Mouse (Mus musculus) limb, embryonic 15.5 days (tissue): Measurements from ENCODE around the gene Mfap4. TPM values are rescaled to one million over a fixed set of nuclear protein-coding genes. Genes with fewer than 3 reads are reported as not detected.
A peak's percentile ranks its signal among the peaks of the same experiment; 100 is the strongest.

Experiments
- ATAC-seq: fragments of 200-750 bp; cut with Nextera tagmentation; 2 replicates; pipeline ENCODE4 v1.8.0; 2017; ENCODE audit warnings: low read depth, moderate TSS enrichment; ENCODE audit not compliant: insufficient number of reproducible peaks, low FRiP score, low TSS enrichment
- H3K27ac ChIP-seq: fragments of 300-500 bp; sonication (generic); 2 replicates; pipeline ENCODE4 v1.5.1; 2015; ENCODE audit warnings: moderate library complexity, mild to moderate bottlenecking, inconsistent platforms
- H3K27me3 ChIP-seq: fragments of 300-500 bp; sonication (generic); 2 replicates; pipeline ENCODE4 v1.6.1; 2015; ENCODE audit warnings: inconsistent platforms
- H3K36me3 ChIP-seq: fragments of 300-500 bp; sonication (generic); 2 replicates; pipeline ENCODE4 v1.6.1; 2015; ENCODE audit warnings: inconsistent platforms
- H3K4me1 ChIP-seq: fragments of 300-500 bp; sonication (generic); 2 replicates; pipeline ENCODE4 v1.6.1; 2015; ENCODE audit warnings: inconsistent platforms
- H3K4me2 ChIP-seq: fragments of 300-500 bp; sonication (generic); 2 replicates; pipeline ENCODE4 v1.6.1; 2015; ENCODE audit warnings: mild to moderate bottlenecking, inconsistent platforms
- H3K4me3 ChIP-seq: fragments of 300-500 bp; sonication (generic); 2 replicates; pipeline ENCODE4 v1.5.1; 2015; ENCODE audit warnings: mild to moderate bottlenecking, inconsistent platforms
- H3K9ac ChIP-seq: fragments of 300-500 bp; sonication (generic); 2 replicates; pipeline ENCODE4 v1.6.1; 2015; ENCODE audit warnings: inconsistent platforms
- H3K9me3 ChIP-seq: fragments of 300-500 bp; sonication (generic); 2 replicates; pipeline ENCODE4 v1.6.1; 2016; ENCODE audit warnings: inconsistent platforms
- WGBS: fragments of 180-500 bp; shearing (Covaris S2); methylation state at CpG from one replicate; pipeline ENCODE4 v1.1.7; 2015; 5-methylcytosine and 5-hydroxymethylcytosine counted together
- polyA plus RNA-seq: library from polyadenylated mRNA; unstranded; fragments of >200 nt; fragmentation: Nextera tagmentation; extraction: Ambion mirVana; gene quantifications from 2 replicates; pipeline ENCODE4 v1.2.1, GENCODE M21; 2015

The Mfap4 gene
- 540 and 575 TPM in 2 replicates for polyA plus RNA-seq

DNA sequence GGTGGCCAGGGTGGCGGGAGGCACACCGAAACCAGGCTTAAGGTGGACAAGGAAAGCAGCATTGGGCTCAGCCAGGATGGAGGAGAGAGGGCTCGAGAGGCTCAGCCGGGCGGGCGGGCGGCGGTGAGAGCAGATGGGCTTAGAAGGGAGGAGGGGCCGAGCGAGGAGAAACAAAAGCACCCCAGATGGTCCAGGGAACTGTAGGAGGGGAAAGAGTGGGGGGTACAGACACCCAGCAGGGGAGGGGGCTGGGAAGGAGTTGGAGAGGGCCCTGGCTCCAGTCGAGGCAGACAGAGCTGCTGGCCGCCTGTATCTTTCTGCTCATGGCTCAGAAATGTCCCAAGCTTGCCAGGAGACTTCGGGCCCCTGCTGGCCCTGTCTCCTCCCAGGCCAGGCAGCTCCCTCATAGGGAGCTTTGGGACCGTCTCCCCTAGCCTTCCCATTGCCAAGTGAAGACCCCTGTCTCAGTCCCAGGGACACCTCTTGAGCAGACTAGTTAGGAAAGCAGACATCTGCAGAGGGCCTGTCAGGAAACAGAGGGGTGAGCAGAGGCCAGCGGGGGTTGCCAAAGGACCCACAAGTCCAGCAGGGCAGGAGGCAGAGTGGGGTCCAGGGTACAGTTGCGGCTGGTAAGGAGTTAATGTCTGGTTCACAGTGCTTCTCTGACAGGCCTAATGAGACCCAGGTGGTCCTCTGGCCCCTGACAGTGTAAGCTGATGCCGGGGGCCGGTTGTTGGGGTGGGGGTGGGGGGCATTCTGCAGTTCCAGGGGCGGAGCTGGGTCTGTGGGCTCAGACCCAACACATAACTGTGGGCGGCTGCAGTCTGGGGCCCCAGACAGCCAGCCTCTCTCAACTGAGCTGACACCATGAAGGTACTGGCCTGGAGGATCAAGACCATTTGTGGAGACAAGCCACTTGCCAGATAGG, at the start of gene Mfap4:
Mfap4 (plus strand) TSS at position 819 of the 928 bp plus-strand sequence.
- H3K27ac ChIP-seq, result peak within 1 kb of the TSS; percentile 97
- no peaks in the 10 kb centered on the region for H3K9me3 ChIP-seq
- peak within 1 kb of the TSS; percentile 56 for H3K9ac ChIP-seq
- peak; percentile 92 for ATAC-seq
- H3K36me3 ChIP-seq, result peaks cover 26% of the 10 kb centered on the region
- peak within 1 kb of the TSS; percentile 62 for H3K4me2 ChIP-seq
- no peaks in the 10 kb centered on the region for H3K27me3 ChIP-seq
- peak within 1 kb of the TSS; percentile 48 for H3K4me3 ChIP-seq
- H3K4me1 ChIP-seq, result peaks cover 75% of the 10 kb centered on the region
- 14% methylated on average over 20 of the region's 20 CpGs for WGBS

- 78% methylated on average over 1 of the region's 2 CpGs for WGBS
- no peaks in the 10 kb centered on the region for H3K27me3 ChIP-seq
- no peaks in the 10 kb centered on the region for H3K9me3 ChIP-seq
- H3K4me2 ChIP-seq, result no peak overlapping the region
- H3K4me3 ChIP-seq, result no peak overlapping the region
- ATAC-seq, result no peak
- no peaks in the 10 kb centered on the region for H3K36me3 ChIP-seq
- H3K27ac ChIP-seq, result no peak overlapping the region
- H3K4me1 ChIP-seq, result peaks cover 4% of the 10 kb centered on the region; the same call in 1 of the 2 replicates
- no peak overlapping the region for H3K9ac ChIP-seq
Observed at GRCm38 (mm10) chr11:61436298-61436697, 48.9 kb upstream of the Mfap4 start.

DNA sequence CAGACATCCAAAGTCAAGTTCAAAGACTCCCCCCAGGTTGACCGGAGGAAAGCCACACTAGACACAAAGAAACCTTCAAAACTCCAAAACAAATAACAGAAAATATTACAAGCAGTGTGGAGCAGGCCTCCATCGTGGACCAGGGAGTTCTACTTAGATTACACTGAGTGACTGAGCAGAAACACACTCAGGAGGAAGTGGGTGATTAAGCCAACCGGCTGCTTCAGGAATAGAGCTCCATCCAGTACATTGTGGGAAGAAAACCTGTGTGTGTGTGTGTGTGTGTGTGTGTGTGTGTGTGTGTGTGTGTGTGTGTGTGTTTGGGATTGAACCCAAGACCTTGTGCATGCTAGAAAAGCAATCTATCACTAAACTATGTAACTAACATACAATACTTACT, 46.1 kb upstream of the Mfap4 start:
- Histone ChIP-seq H3K4me3 (no peak overlapping the region), H3K36me3 (no peaks in the 10 kb centered on the region), H3K27me3 (no peaks in the 10 kb centered on the region), H3K27ac (no peak overlapping the region), H3K4me2 (no peak overlapping the region), H3K9me3 (no peaks in the 10 kb centered on the region), H3K4me1 (peaks cover 4% of the 10 kb centered on the region; the same call in 1 of the 2 replicates), H3K9ac (no peak overlapping the region)
- WGBS, result 60% methylated on average over 3 of the region's 3 CpGs
- no peak for ATAC-seq

DNA sequence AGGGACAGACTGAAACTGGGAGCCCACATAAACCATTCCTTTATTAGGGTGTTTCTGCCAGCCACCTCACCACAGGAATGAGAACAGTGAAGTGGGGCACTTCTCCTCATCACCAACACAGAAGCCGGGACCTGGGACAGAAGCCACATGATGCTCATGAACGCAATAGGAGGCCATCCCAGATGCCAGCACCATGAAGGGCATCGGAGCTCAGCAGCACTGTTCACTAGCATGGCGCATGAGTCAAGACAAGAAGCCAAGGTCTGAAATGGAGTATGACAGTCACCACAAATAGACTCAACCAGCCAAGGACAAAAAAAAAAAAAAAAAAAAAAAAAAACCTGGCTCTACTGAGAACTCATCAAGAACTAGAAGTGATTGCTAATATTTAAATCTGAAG, 44.8 kb upstream of the Mfap4 start:
- WGBS, result 97% methylated on average over 4 of the region's 4 CpGs
- peaks cover 4% of the 10 kb centered on the region; the same call in 1 of the 2 replicates for H3K4me1 ChIP-seq
- no peak overlapping the region for H3K27ac ChIP-seq
- ATAC-seq, result no peak
- H3K4me3 ChIP-seq, result no peak overlapping the region
- H3K4me2 ChIP-seq, result no peak overlapping the region
- no peaks in the 10 kb centered on the region for H3K27me3 ChIP-seq
- no peaks in the 10 kb centered on the region for H3K36me3 ChIP-seq
- no peaks in the 10 kb centered on the region for H3K9me3 ChIP-seq
- H3K9ac ChIP-seq, result no peak overlapping the region

DNA sequence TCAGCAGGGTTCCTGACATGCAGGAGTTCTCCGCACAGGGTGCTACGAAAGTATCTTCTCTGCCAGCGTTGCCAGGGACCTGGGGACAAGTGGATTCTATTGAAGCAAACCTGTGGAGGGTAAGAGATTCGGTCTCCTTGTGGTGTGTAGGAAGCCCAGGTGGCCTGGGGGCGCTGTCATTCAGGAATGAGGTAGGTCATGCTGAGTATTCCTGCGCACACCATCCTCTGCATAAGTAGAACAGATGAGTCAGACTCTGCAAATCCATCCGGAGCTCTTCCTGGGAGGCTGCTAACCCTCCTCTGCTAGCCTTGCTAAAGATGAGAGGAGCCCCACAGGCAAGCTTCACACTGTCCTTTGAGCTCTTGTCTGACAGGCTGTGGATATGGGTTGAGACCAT, 43.6 kb upstream of the Mfap4 start:
- no peaks in the 10 kb centered on the region for H3K27me3 ChIP-seq
- no peaks in the 10 kb centered on the region for H3K36me3 ChIP-seq
- no peak overlapping the region for H3K4me2 ChIP-seq
- no peak for ATAC-seq
- no peak overlapping the region for H3K27ac ChIP-seq
- H3K4me1 ChIP-seq, result no peaks in the 10 kb centered on the region
- H3K9ac ChIP-seq, result no peak overlapping the region
- H3K4me3 ChIP-seq, result no peak overlapping the region
- H3K9me3 ChIP-seq, result no peaks in the 10 kb centered on the region
- WGBS, result 78% methylated on average over 7 of the region's 7 CpGs

DNA sequence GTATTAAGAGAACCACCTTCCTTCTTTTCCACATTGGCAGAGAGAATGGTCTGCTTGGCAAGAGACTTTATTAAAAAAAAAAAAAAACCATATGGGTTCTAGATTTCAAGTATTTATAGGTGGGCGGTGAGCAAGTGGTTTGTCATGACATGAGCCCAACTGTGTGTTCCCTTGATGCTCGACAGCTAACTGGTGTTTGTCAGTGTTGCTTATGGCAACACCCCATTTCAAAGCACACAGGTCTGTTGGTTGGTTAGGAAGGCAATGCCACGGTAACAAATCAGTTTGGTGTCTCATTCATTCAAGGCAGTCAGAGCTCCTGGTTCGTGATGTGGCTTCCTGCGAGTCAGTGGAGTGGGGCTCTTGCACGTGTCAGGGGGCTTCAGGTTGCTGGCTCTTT, 41.4 kb upstream of the Mfap4 start:
- Histone ChIP-seq H3K36me3 (no peaks in the 10 kb centered on the region), H3K27me3 (no peaks in the 10 kb centered on the region), H3K9me3 (no peaks in the 10 kb centered on the region), H3K4me1 (peaks cover 18% of the 10 kb centered on the region), H3K4me3 (no peak overlapping the region), H3K4me2 (no peak overlapping the region), H3K27ac (no peak overlapping the region), H3K9ac (no peak overlapping the region)
- 85% methylated on average over 6 of the region's 6 CpGs for WGBS
- no peak for ATAC-seq

DNA sequence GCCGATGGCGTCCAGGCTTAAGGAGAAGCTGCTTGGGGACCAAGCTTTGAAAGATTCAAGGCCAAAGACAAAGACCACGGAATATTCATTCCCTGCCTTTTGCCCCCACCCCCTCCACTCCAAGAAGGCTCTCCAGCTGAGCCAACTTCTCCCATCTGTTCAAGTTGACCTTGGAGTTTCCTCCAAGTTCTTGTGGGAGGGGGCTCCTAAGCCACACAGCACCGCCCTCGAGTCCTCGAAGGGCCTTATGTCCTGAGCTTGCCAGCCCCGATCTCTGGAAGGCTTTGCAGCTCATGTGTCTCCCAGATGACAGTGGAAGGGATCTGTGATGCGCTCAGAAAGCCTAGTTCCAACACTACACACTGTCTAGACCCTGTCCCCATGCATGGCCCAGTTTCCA, 37.9 kb upstream of the Mfap4 start:
- no peak overlapping the region for H3K4me2 ChIP-seq
- H3K27ac ChIP-seq, result peak overlapping the region; percentile 86; the same call in 1 of the 2 replicates
- WGBS, result 74% methylated on average over 8 of the region's 8 CpGs
- H3K36me3 ChIP-seq, result no peaks in the 10 kb centered on the region
- H3K9me3 ChIP-seq, result no peaks in the 10 kb centered on the region
- H3K9ac ChIP-seq, result no peak overlapping the region
- H3K4me3 ChIP-seq, result no peak overlapping the region
- H3K4me1 ChIP-seq, result peaks cover 38% of the 10 kb centered on the region
- H3K27me3 ChIP-seq, result no peaks in the 10 kb centered on the region; the same call in 1 of the 2 replicates
- ATAC-seq, result no peak

- Histone ChIP-seq H3K27me3 (no peaks in the 10 kb centered on the region; the same call in 1 of the 2 replicates), H3K27ac (peak overlapping the region; percentile 86), H3K4me3 (no peak overlapping the region), H3K9me3 (no peaks in the 10 kb centered on the region), H3K4me2 (no peak overlapping the region), H3K9ac (no peak overlapping the region), H3K4me1 (peaks cover 38% of the 10 kb centered on the region), H3K36me3 (no peaks in the 10 kb centered on the region)
- 35% methylated on average over 5 of the region's 5 CpGs for WGBS
- ATAC-seq, result no peak
Observed at GRCm38 (mm10) chr11:61448041-61448440, 37.2 kb upstream of the Mfap4 start.

GRCm38 (mm10) chr11:61448599-61449225, 36.5 kb upstream of the Mfap4 start:
- 28% methylated on average over 9 of the region's 9 CpGs for WGBS

GRCm38 (mm10) chr11:61449499-61450292, 35.5 kb upstream of the Mfap4 start:
- Histone ChIP-seq H3K27me3 (no peaks in the 10 kb centered on the region; the same call in 1 of the 2 replicates), H3K9ac (no peak overlapping the region), H3K4me2 (no peak overlapping the region), H3K9me3 (no peaks in the 10 kb centered on the region), H3K4me1 (peaks cover 50% of the 10 kb centered on the region), H3K27ac (peak overlapping the region; percentile 86), H3K36me3 (no peaks in the 10 kb centered on the region), H3K4me3 (no peak overlapping the region)
- WGBS, result 69% methylated on average over 24 of the region's 24 CpGs
- ATAC-seq, result no peak

More at GRCm38 (mm10) chr11:61448599-61449225, 36.5 kb upstream of the Mfap4 start:
- Histone ChIP-seq H3K27me3 (no peaks in the 10 kb centered on the region; the same call in 1 of the 2 replicates), H3K4me3 (no peak overlapping the region), H3K27ac (peak overlapping the region; percentile 86), H3K4me2 (0 out of 2 replicates have a peak overlapping the region, but pooled peaks have one; percentile 5), H3K9me3 (no peaks in the 10 kb centered on the region), H3K4me1 (peaks cover 45% of the 10 kb centered on the region), H3K36me3 (no peaks in the 10 kb centered on the region), H3K9ac (no peak overlapping the region)
- peak; percentile 73; the same call in 1 of the 2 replicates for ATAC-seq

- H3K27me3 ChIP-seq, result no peaks in the 10 kb centered on the region
- H3K9ac ChIP-seq, result no peak overlapping the region
- no peak overlapping the region for H3K4me3 ChIP-seq
- ATAC-seq, result no peak
- peaks cover 7% of the 10 kb centered on the region for H3K4me1 ChIP-seq
- H3K36me3 ChIP-seq, result no peaks in the 10 kb centered on the region
- H3K27ac ChIP-seq, result peak overlapping the region; percentile 44
- no peaks in the 10 kb centered on the region for H3K9me3 ChIP-seq
- H3K4me2 ChIP-seq, result no peak overlapping the region
- WGBS, result 42% methylated on average over 2 of the region's 2 CpGs
Observed at GRCm38 (mm10) chr11:61464071-61464470, 21.2 kb upstream of the Mfap4 start.
